Mouse (Mus musculus) CH12.LX (cell line): ENCODE data around the gene Rasgrp2. TPM values are rescaled to one million over a fixed set of nuclear protein-coding genes. Genes with fewer than 3 reads are reported as not detected.

Source experiments
- DNase-seq: peaks from one replicate; pipeline ENCODE4 v3.0.0-alpha.2; 2013; ENCODE audit errors: extremely low read depth
- H3K27ac ChIP-seq: 2 replicates; pipeline ENCODE4 v1.5.1; 2012; ENCODE audit warnings: low read depth, mild to moderate bottlenecking, control low read depth, moderate library complexity; ENCODE audit not compliant: insufficient read depth
- H3K27me3 ChIP-seq: replicated peaks from 2 replicates; pipeline ENCODE3; 2012; ENCODE audit warnings: inconsistent platforms
- H3K36me3 ChIP-seq, 2 experiments: replicated peaks in 1 of 2; 2 replicates each; pipeline versions ENCODE3 to v1.6.1; 2012; ENCODE audit warnings: inconsistent platforms in 1 of 2, low read length in 1 of 2, mild to moderate bottlenecking in 1 of 2, mixed read lengths in 1 of 2, moderate library complexity in 1 of 2; ENCODE audit not compliant: control insufficient read depth in 1 of 2, insufficient read depth in 1 of 2
- H3K4me1 ChIP-seq, 2 experiments: 2 replicates each; pipeline ENCODE4 v1.6.1; 2012; ENCODE audit warnings: inconsistent platforms in 1 of 2, moderate library complexity in 1 of 2; ENCODE audit not compliant: insufficient read depth in 2 of 2, control insufficient read depth in 1 of 2
- H3K4me2 ChIP-seq: 2 replicates; pipeline ENCODE4 v1.6.1; 2012; ENCODE audit warnings: low read depth, mild to moderate bottlenecking, control low read depth; ENCODE audit not compliant: poor library complexity, insufficient read depth, severe bottlenecking
- H3K4me3 ChIP-seq, 3 experiments: fragments of 150-350 bp in 1 of 3; sonication (generic) in 1 of 3; replicated peaks in 1 of 3; 2 replicates each; pipeline versions ENCODE3 to v1.5.1; 2011 to 2012; ENCODE audit warnings: low read depth in 2 of 3, low read length in 2 of 3, mild to moderate bottlenecking in 2 of 3, moderate library complexity in 2 of 3, control low read depth in 1 of 3, improper control_type of control experiment in 1 of 3, inconsistent platforms in 1 of 3, mixed read lengths in 1 of 3; ENCODE audit not compliant: poor library complexity in 1 of 3
- H3K79me2 ChIP-seq: replicated peaks from 2 replicates; pipeline ENCODE4 v1.6.1; 2012; ENCODE audit warnings: mild to moderate bottlenecking, moderate library complexity; ENCODE audit not compliant: control insufficient read depth, poor library complexity, insufficient read depth, severe bottlenecking; ENCODE audit errors: extremely low read depth
- H3K9ac ChIP-seq: 2 replicates; pipeline ENCODE4 v1.6.1; 2012; ENCODE audit warnings: low read depth, mild to moderate bottlenecking, control low read depth, moderate library complexity; ENCODE audit not compliant: insufficient read depth
- H3K9me3 ChIP-seq: replicated peaks from 2 replicates; pipeline ENCODE3; 2012; ENCODE audit warnings: low read length, inconsistent platforms, mixed read lengths
- BHLHE40 ChIP-seq: IDR thresholded peaks from 2 replicates; pipeline ENCODE4 v1.6.1; 2011; ENCODE audit warnings: mild to moderate bottlenecking, low read depth, low read length, improper control_type of control experiment
- CHD2 ChIP-seq: IDR thresholded peaks from 2 replicates; pipeline ENCODE4 v1.6.1; 2011; ENCODE audit warnings: low read length, improper control_type of control experiment
- CTCF ChIP-seq, 2 experiments: IDR thresholded peaks in 1 of 2; conservative IDR thresholded peaks in 1 of 2; 2 replicates each; pipeline ENCODE4 v1.5.1; 2011 to 2012; ENCODE audit warnings: low read depth in 2 of 2, low read length in 2 of 2, improper control_type of control experiment in 1 of 2, inconsistent platforms in 1 of 2, mild to moderate bottlenecking in 1 of 2, moderate library complexity in 1 of 2
- E2F4 ChIP-seq: IDR thresholded peaks from 2 replicates; pipeline ENCODE4 v1.6.1; 2011; ENCODE audit warnings: low read depth, low read length, improper control_type of control experiment; ENCODE audit not compliant: insufficient replicate concordance
- EP300 ChIP-seq: IDR thresholded peaks from 2 replicates; pipeline ENCODE4 v1.6.1; 2011; ENCODE audit warnings: low read length, improper control_type of control experiment
- GABPA ChIP-seq: IDR thresholded peaks from 2 replicates; pipeline ENCODE4 v1.6.1; 2012; ENCODE audit warnings: low read depth, low read length, improper control_type of control experiment, inconsistent platforms; ENCODE audit not compliant: insufficient replicate concordance
- MAZ ChIP-seq: IDR thresholded peaks from 2 replicates; pipeline ENCODE4 v1.6.1; 2012; ENCODE audit warnings: low read depth, mild to moderate bottlenecking, inconsistent platforms, low read length, improper control_type of control experiment, moderate library complexity
- MEF2A ChIP-seq: IDR thresholded peaks from 2 replicates; pipeline ENCODE4 v1.6.1; 2014; ENCODE audit warnings: low read depth, mild to moderate bottlenecking, inconsistent platforms, low read length, improper control_type of control experiment, borderline replicate concordance
- MXI1 ChIP-seq: IDR thresholded peaks from 2 replicates; pipeline ENCODE4 v1.6.1; 2011; ENCODE audit warnings: mild to moderate bottlenecking, low read depth, low read length, improper control_type of control experiment
- MYC ChIP-seq: IDR thresholded peaks from 2 replicates; pipeline ENCODE4 v1.6.1; 2011; ENCODE audit warnings: low read depth, mild to moderate bottlenecking, improper control_type of control experiment, low read length
- NELFE ChIP-seq: IDR thresholded peaks from 2 replicates; pipeline ENCODE4 v1.6.1; 2011; ENCODE audit warnings: low read depth, low read length, improper control_type of control experiment
- NRF1 ChIP-seq: IDR thresholded peaks from 2 replicates; pipeline ENCODE4 v1.6.1; 2014; ENCODE audit warnings: low read depth, mild to moderate bottlenecking, inconsistent platforms, low read length, improper control_type of control experiment, moderate library complexity
- PAX5 ChIP-seq: IDR thresholded peaks from 2 replicates; pipeline ENCODE4 v1.6.1; 2012; ENCODE audit warnings: low read length, inconsistent platforms, mixed read lengths
- POLR2AphosphoS2 ChIP-seq: IDR thresholded peaks from 2 replicates; pipeline ENCODE4 v1.6.1; 2011; ENCODE audit warnings: low read depth, low read length, improper control_type of control experiment
- RCOR1 ChIP-seq: conservative IDR thresholded peaks from 2 replicates; pipeline ENCODE4 v1.6.1; 2012; ENCODE audit warnings: low read depth, mild to moderate bottlenecking, inconsistent platforms, low read length, improper control_type of control experiment
- SMC3 ChIP-seq: IDR thresholded peaks from 2 replicates; pipeline ENCODE4 v1.6.1; 2011; ENCODE audit warnings: low read depth, low read length, improper control_type of control experiment
- TBP ChIP-seq: conservative IDR thresholded peaks from 2 replicates; pipeline ENCODE4 v1.6.1; 2011; ENCODE audit warnings: low read depth, low read length, improper control_type of control experiment
- UBTF ChIP-seq: IDR thresholded peaks from 2 replicates; pipeline ENCODE4 v1.6.1; 2012; ENCODE audit warnings: low read depth, mild to moderate bottlenecking, inconsistent platforms, low read length, improper control_type of control experiment, moderate library complexity
- USF1 ChIP-seq: IDR thresholded peaks from 2 replicates; pipeline ENCODE4 v1.6.1; 2014; ENCODE audit warnings: low read depth, mild to moderate bottlenecking, inconsistent platforms, low read length, improper control_type of control experiment
- ZKSCAN1 ChIP-seq: IDR thresholded peaks from 2 replicates; pipeline ENCODE4 v1.6.1; 2012; ENCODE audit warnings: low read depth, inconsistent platforms, low read length, improper control_type of control experiment, borderline replicate concordance
- ZMIZ1 ChIP-seq: IDR thresholded peaks from 2 replicates; pipeline ENCODE4 v1.6.1; 2012; ENCODE audit warnings: low read depth, mild to moderate bottlenecking, inconsistent platforms, low read length, improper control_type of control experiment
- dilution Hi-C: fragments of 300-500 bp; cut with MboI; formaldehyde crosslinking; loops from 2 replicates; pipeline ENCODE4 v1.14.3; 2020; ENCODE audit warnings: low sequenced_read_pairs; ENCODE audit not compliant: extremely low pct_unique_long_range_greater_than_20kb, extremely low pct_ligation_motif_present
- in situ Hi-C: fragments of 300-500 bp; cut with MboI; formaldehyde crosslinking; loops from 3 replicates; pipeline ENCODE4 v1.14.3; 2019; ENCODE audit warnings: low sequenced_read_pairs, low pct_ligation_motif_present, low pct_unique_long_range_greater_than_20kb, mixed read lengths
- polyA plus RNA-seq: library from polyadenylated mRNA; unstranded; fragments of >175 nt; gene quantifications from 2 replicates; pipeline ENCODE4 v1.2.1, GENCODE M21; 2012; ENCODE audit warnings: low read depth; ENCODE audit not compliant: insufficient read length
- total RNA-seq, 2 experiments: library from RNA; depleted of rRNA; stranded (reverse); fragments of 300-350 nt in 1 of 2; fragments of >200 nt in 1 of 2; gene quantifications; 2 replicates each; pipeline ENCODE4 v1.2.3; 2012 to 2014

Gene Rasgrp2
- total and polyA plus RNA-seq, 3 experiments, result 9.3 to 26.0 (median 16.9) TPM

DNA sequence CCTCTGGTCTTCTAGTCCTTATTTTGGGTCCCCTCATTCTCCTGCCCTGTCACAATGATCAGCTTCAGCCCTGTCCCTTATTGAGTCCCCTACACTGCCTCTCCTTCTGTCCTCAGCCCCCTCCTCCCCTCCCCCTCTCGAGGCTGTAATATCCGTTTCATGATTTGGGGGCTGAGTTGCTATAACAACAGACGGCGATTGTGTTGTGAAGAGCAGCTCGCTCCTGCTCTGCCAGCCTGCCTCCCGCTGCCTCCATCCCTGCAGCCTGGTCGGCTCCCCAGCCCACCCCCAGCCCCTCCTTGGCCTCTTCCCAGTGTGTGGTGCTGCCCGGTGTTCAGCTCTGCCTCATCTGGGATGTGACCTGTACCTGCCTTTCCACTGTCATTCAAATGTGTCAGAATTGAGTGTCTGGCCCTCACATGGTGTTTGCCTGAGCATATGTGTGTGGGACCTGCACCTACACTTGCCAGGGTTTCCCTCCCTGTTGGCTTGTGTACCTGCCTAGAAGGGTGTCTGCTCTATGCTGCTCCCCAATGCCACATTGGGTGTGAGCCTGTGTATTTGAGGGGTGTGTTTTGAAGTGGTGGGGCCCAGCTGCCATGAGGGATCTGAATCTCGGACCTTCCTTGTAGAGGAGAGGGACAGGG is 17.1 kb downstream of the Rasgrp2 start:
- no peak for TF ChIP-seq CHD2
- no peak for TF ChIP-seq UBTF
- TF ChIP-seq RCOR1, result no peak
- no peak for TF ChIP-seq GABPA
- no peak for TF ChIP-seq NRF1
- no peak for TF ChIP-seq EP300
- TF ChIP-seq POLR2AphosphoS2, result no peak
- TF ChIP-seq MYC, result no peak
- no peak for TF ChIP-seq BHLHE40
- TF ChIP-seq ZMIZ1, result no peak
- TF ChIP-seq MXI1, result no peak
- no peak for TF ChIP-seq USF1
- no peak for TF ChIP-seq ZKSCAN1
- TF ChIP-seq MAZ, result no peak
- TF ChIP-seq MEF2A, result no peak
- peaks cover 0 to 9% of the 10 kb centered on the region in 2 experiments for H3K36me3 ChIP-seq
- H3K79me2 ChIP-seq, result no peaks in the 10 kb centered on the region

DNA sequence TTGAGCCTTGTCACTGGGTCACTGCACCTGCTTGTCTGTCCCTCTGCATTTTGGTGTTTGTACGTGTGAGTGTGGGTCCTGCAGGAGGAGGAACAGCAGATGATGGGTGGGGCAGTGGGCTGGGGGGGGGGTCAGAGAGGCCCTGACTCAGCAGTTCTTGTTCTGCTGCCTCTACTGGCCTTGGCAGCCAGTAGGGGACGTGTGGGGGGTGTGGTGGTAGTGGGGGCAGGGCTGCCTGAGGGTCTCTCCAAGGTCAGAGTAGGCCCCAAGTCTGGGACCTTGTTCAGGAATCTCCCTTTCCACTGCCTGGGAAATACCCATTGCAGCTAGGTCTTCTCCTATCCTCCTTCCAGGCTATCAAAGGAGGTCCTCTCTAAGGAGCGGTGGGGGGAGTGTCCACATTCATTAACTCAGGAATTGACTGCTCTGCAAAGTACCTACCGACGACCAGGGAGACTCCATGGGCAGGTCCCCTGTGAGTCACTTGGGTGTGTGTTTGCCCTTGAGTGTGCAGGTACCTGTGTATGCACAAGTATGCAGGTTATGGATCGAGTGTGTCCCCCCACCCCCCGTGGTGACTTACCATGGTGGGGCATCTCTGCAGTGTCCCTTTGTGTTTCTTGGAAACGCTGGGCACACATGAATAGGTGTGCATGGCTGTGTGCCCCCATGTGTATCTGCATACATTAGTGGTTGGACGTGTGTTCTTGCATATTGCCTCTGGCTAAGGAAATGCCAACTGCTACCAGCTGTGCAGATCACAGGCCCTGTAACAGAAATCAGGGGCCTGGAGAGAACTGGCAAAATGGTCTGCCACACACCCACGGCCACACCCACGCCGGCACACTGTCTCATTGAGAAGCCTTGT is 18.0 kb downstream of the Rasgrp2 start:
- H3K27ac ChIP-seq, result no peak overlapping the region
- no peak overlapping the region for H3K4me2 ChIP-seq
- DNase-seq, result no peak
- H3K36me3 ChIP-seq, result peaks cover 0 to 9% of the 10 kb centered on the region in 2 experiments
- dilution Hi-C loops, result no loop called here
- TF ChIP-seq PAX5 (no peak), TBP (no peak), NELFE (no peak), E2F4 (no peak), SMC3 (no peak), CTCF (conservative IDR thresholded peaks at IDR 0.05 in 1 of 2, IDR thresholded peaks at IDR 0.05 in 1 of 2; ENCODE audit: low read depth in 2 of 2, low read length in 2 of 2) (no peak)
- no peaks in the 10 kb centered on the region for H3K9me3 ChIP-seq
- peaks cover 32% of the 10 kb centered on the region for H3K27me3 ChIP-seq
- H3K79me2 ChIP-seq, result no peaks in the 10 kb centered on the region
- H3K9ac ChIP-seq, result no peak overlapping the region
- H3K4me1 ChIP-seq, result peaks cover 4 to 17% of the 10 kb centered on the region in 2 experiments; a peak in 3 of 4 replicates
- in situ Hi-C loops, result no loop called here
- H3K4me3 ChIP-seq, result no peak overlapping the region

More for the DNA sequence above, 17.1 kb downstream of the Rasgrp2 start:
- no peak for DNase-seq
- in situ Hi-C loops (no loop called here), dilution Hi-C loops (no loop called here)
- Histone ChIP-seq H3K9ac (no peak overlapping the region), H3K27ac (no peak overlapping the region), H3K4me2 (no peak overlapping the region), H3K4me3 (no peak overlapping the region), H3K4me1 (peaks cover 4 to 17% of the 10 kb centered on the region in 2 experiments; a peak in 3 of 4 replicates), H3K9me3 (no peaks in the 10 kb centered on the region), H3K27me3 (peaks cover 24% of the 10 kb centered on the region)
